Mouse (Mus musculus): ENCODE results near the gene Retsat. TPM values are rescaled to one million over a fixed set of nuclear protein-coding genes. Genes with fewer than 3 reads are reported as not detected.
A peak's percentile ranks its signal among the peaks of the same experiment; 100 is the strongest.

The Retsat gene
- polyA plus RNA-seq, 1 experiment from 2014 or later: 13.2 TPM

- Histone ChIP-seq H3K4me1 (replicated peaks) (no peaks in the 10 kb centered on the region), H3K27me3 (no peaks in the 10 kb centered on the region), H3K4me2 (no peak overlapping the region), H3K36me3 (no peaks in the 10 kb centered on the region), H3K27ac (no peak overlapping the region), H3K4me3 (replicated peaks) (no peak overlapping the region), H3K9ac (no peak overlapping the region), H3K9me3 (replicated peaks) (no peaks in the 10 kb centered on the region)
- 76% methylated on average over 12 of the region's 12 CpGs for WGBS (ENCODE audit: insufficient replicate concordance)
- DNase-seq (no peak), ATAC-seq (ENCODE audit: low read depth) (no peak)
Observed at GRCm38 (mm10) chr6:72648002-72648595, 49.8 kb downstream of the Retsat start.

- Histone ChIP-seq H3K4me1 (replicated peaks) (peaks cover 5% of the 10 kb centered on the region; the same call in 1 of the 2 replicates), H3K27ac (no peak overlapping the region), H3K9me3 (replicated peaks) (no peaks in the 10 kb centered on the region), H3K36me3 (no peaks in the 10 kb centered on the region), H3K4me3 (replicated peaks) (no peak overlapping the region), H3K27me3 (no peaks in the 10 kb centered on the region), H3K9ac (no peak overlapping the region), H3K4me2 (no peak overlapping the region)
- WGBS (ENCODE audit: insufficient replicate concordance): 72% methylated on average over 10 of the region's 10 CpGs
- no peak for DNase-seq
- no peak for ATAC-seq (ENCODE audit: low read depth)
Observed at GRCm38 (mm10) chr6:72650338-72650851, 52.1 kb downstream of the Retsat start.

- H3K27ac ChIP-seq: no peak overlapping the region
- H3K9me3 ChIP-seq (replicated peaks): no peaks in the 10 kb centered on the region
- no peak for ATAC-seq (ENCODE audit: low read depth)
- no peak for DNase-seq
- no peak overlapping the region for H3K4me3 ChIP-seq (replicated peaks)
- H3K36me3 ChIP-seq: no peaks in the 10 kb centered on the region
- H3K9ac ChIP-seq: no peak overlapping the region
- H3K4me1 ChIP-seq (replicated peaks): peaks cover 12% of the 10 kb centered on the region
- H3K4me2 ChIP-seq: no peak overlapping the region
- 65% methylated on average over 7 of the region's 7 CpGs for WGBS (ENCODE audit: insufficient replicate concordance)
- no peaks in the 10 kb centered on the region for H3K27me3 ChIP-seq
Observed at GRCm38 (mm10) chr6:72653419-72653818, 55.1 kb downstream of the Retsat start.

- DNase-seq: no peak
- no peak overlapping the region for H3K4me3 ChIP-seq (replicated peaks)
- no peaks in the 10 kb centered on the region for H3K27me3 ChIP-seq
- no peak overlapping the region for H3K27ac ChIP-seq
- no peak overlapping the region for H3K9ac ChIP-seq
- ATAC-seq (ENCODE audit: low read depth): no peak
- H3K4me1 ChIP-seq (replicated peaks): peaks cover 13% of the 10 kb centered on the region
- no peak overlapping the region for H3K4me2 ChIP-seq
- no peaks in the 10 kb centered on the region for H3K36me3 ChIP-seq
- 73% methylated on average over 6 of the region's 6 CpGs for WGBS (ENCODE audit: insufficient replicate concordance)
- no peaks in the 10 kb centered on the region for H3K9me3 ChIP-seq (replicated peaks)
Observed at GRCm38 (mm10) chr6:72654355-72654754, 56.1 kb downstream of the Retsat start.

- peak; percentile 43; the same call in 1 of the 2 replicates for ATAC-seq (ENCODE audit: low read depth)
- WGBS (ENCODE audit: insufficient replicate concordance): 29% methylated on average over 20 of the region's 20 CpGs
- Histone ChIP-seq H3K4me3 (replicated peaks) (no peak overlapping the region), H3K4me2 (0 out of 2 replicates have a peak overlapping the region, but pooled peaks have one; percentile 2), H3K4me1 (replicated peaks) (peaks cover 25% of the 10 kb centered on the region), H3K36me3 (no peaks in the 10 kb centered on the region), H3K27me3 (no peaks in the 10 kb centered on the region), H3K27ac (peak overlapping the region; percentile 39), H3K9ac (no peak overlapping the region), H3K9me3 (replicated peaks) (no peaks in the 10 kb centered on the region)
- DNase-seq: no peak
Observed at GRCm38 (mm10) chr6:72655309-72656052, 57.2 kb downstream of the Retsat start.

- ATAC-seq (ENCODE audit: low read depth): no peak
Observed at GRCm38 (mm10) chr6:72656053-72656442, 57.8 kb downstream of the Retsat start.

GRCm38 (mm10) chr6:72658006-72658405 lies 59.7 kb downstream of the Retsat start:
- Histone ChIP-seq H3K9me3 (replicated peaks) (no peaks in the 10 kb centered on the region), H3K4me1 (replicated peaks) (peaks cover 37% of the 10 kb centered on the region), H3K4me2 (no peak overlapping the region), H3K27ac (no peak overlapping the region), H3K9ac (no peak overlapping the region), H3K4me3 (replicated peaks) (no peak overlapping the region), H3K36me3 (no peaks in the 10 kb centered on the region), H3K27me3 (no peaks in the 10 kb centered on the region)
- no peak for DNase-seq
- 24% methylated on average over 3 of the region's 3 CpGs for WGBS (ENCODE audit: insufficient replicate concordance)
- no peak for ATAC-seq (ENCODE audit: low read depth)

More at GRCm38 (mm10) chr6:72656053-72656442, 57.8 kb downstream of the Retsat start:
- Histone ChIP-seq H3K4me2 (no peak overlapping the region), H3K9me3 (replicated peaks) (no peaks in the 10 kb centered on the region), H3K27ac (peak overlapping the region; percentile 39; the same call in 1 of the 2 replicates), H3K4me1 (replicated peaks) (peaks cover 30% of the 10 kb centered on the region), H3K27me3 (no peaks in the 10 kb centered on the region), H3K4me3 (replicated peaks) (no peak overlapping the region), H3K36me3 (no peaks in the 10 kb centered on the region), H3K9ac (no peak overlapping the region)
- DNase-seq: no peak
- WGBS (ENCODE audit: insufficient replicate concordance): 74% methylated on average over 7 of the region's 7 CpGs

Other genes with a start within 250 kb of the Retsat start
- 32.5 and 37.9 TPM in 2 replicates for gene Tmem150a, start 243.0 kb upstream of the Retsat start, polyA plus RNA-seq (2015; fragmentation: Nextera tagmentation; extraction: Ambion mirVana)
- 76.9 and 82.6 TPM in 2 replicates for gene Rnf181, start 231.5 kb upstream of the Retsat start, polyA plus RNA-seq (2015; fragmentation: Nextera tagmentation; extraction: Ambion mirVana)
- 99.0 and 99.7 TPM in 2 replicates for gene Vamp5, start 218.0 kb upstream of the Retsat start, polyA plus RNA-seq (2015; fragmentation: Nextera tagmentation; extraction: Ambion mirVana)
- 249 and 260 TPM in 2 replicates for gene Vamp8, start 207.8 kb upstream of the Retsat start, polyA plus RNA-seq (2015; fragmentation: Nextera tagmentation; extraction: Ambion mirVana)
- 15.8 and 21.9 TPM in 2 replicates for gene Ggcx, start 184.2 kb upstream of the Retsat start, polyA plus RNA-seq (2015; fragmentation: Nextera tagmentation; extraction: Ambion mirVana)
- gene Mat2a, start 158.9 kb upstream of the Retsat start, polyA plus RNA-seq (2015; fragmentation: Nextera tagmentation; extraction: Ambion mirVana): 235 and 254 TPM in 2 replicates
- gene Sh2d6, start 76.8 kb upstream of the Retsat start, polyA plus RNA-seq (2015; fragmentation: Nextera tagmentation; extraction: Ambion mirVana): not detected in 2 replicates
- 13.9 and 15.2 TPM in 2 replicates for gene Capg, start 54.1 kb upstream of the Retsat start, polyA plus RNA-seq (2015; fragmentation: Nextera tagmentation; extraction: Ambion mirVana)
- 5.1 and 6.1 TPM in 2 replicates for gene Elmod3, start 62 bp upstream of the Retsat start, polyA plus RNA-seq (2015; fragmentation: Nextera tagmentation; extraction: Ambion mirVana)
- gene Tgoln1, start 18.5 kb downstream of the Retsat start, polyA plus RNA-seq (2015; fragmentation: Nextera tagmentation; extraction: Ambion mirVana): 13.6 and 18.2 TPM in 2 replicates
- gene Tcf7l1, start 190.8 kb downstream of the Retsat start, polyA plus RNA-seq (2015; fragmentation: Nextera tagmentation; extraction: Ambion mirVana): 3.3 and 4.0 TPM in 2 replicates